Mouse (Mus musculus) cerebellum, adult 9-10 months (tissue): Measurements from ENCODE around the gene Ube4b.

Experiments
- DNase-seq: peaks from one replicate; pipeline ENCODE4 v3.0.0; 2022

The Ube4b gene

DNA sequence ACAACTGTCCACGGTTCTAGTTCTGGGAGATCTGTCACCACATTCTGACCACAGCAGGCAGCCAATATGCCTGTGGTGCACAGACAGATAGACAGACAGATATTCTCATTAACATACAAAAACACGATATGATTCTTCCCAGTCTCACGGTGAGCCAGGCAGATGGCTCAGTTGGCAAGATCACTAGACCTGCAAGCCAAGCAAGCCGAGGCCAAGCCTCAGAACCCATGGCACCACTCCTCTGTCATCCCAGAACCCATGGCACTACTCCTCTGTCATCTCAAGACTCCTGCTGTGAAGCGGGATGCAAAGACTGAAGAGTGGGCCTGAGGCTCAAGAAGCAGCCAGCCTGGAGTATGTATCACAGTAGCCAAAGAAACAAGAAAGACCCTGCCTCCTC lies 3.0 kb upstream of the Ube4b start:
- peak; percentile 94 for DNase-seq

DNA sequence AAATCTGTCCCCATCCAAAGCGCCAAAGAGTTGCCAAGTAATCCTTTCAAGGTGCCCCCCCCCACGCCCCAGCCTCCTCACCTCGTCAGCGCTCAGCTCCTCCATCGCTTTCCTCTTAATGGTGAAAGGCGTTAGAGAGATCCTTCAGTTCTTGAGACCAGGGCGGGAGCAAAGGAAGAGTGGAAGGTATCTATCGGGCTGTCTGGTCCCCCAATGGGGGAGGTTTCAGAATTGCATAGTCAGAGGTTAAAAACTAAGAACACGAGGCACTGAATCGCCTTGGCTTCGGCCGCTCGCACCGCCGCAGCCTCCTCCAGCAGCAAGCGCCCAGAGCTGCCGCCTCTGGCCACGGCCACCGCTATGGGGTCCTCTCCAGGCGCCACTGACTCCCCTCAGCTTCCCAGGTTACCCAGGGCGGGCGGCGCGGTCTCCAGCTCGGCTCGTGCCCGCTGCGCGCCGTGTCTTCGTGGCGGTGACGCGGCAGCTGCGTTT lies 702 bp downstream of the Ube4b start:
- peak; percentile 67 for DNase-seq

- DNase-seq = no peak
These were observed 1.8 kb downstream of the Ube4b start for GRCm38 (mm10) chr4:149424755-149425154.

- no peak for DNase-seq
These were observed 8.6 kb downstream of the Ube4b start for GRCm38 (mm10) chr4:149417854-149418365.

DNA sequence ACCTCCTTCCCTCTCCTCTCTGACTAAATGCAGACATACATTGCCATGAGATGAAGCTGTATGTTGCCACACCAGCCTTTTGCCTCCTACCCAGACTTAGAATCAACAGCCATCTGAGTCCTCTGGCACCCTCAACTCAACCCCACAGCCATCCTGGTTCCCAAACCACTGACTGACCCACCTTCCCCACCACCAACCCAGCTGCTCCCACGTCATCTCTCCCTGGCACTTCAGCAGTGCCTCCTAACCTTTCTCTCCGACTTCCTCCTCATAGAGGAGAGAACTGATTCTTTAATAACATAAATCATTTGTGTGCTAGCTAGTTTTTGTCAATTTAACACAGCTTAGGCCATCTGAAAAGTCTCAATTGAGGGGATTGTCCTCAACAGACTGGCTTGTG lies 9.6 kb downstream of the Ube4b start:
- no peak for DNase-seq

DNA sequence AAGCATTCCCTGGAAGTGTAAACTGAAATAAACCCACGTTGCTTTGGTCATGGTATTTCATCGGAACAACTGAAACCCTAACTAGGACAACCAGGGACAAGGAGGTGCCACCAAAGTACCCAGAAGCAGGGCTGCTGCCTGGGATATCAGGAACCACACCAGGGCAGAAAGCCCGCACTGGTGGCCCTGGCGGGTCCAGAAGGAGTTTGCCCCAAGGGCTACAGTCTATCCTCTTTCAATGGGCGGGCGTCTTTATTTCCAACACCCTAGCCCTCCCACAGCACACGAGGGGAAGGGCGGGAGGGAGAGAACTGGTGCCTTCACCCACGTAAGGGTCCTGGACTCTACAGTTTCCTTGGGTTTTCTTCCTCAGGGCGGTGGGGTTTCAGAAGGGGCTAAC lies 10.1 kb downstream of the Ube4b start:
- no peak for DNase-seq

DNA sequence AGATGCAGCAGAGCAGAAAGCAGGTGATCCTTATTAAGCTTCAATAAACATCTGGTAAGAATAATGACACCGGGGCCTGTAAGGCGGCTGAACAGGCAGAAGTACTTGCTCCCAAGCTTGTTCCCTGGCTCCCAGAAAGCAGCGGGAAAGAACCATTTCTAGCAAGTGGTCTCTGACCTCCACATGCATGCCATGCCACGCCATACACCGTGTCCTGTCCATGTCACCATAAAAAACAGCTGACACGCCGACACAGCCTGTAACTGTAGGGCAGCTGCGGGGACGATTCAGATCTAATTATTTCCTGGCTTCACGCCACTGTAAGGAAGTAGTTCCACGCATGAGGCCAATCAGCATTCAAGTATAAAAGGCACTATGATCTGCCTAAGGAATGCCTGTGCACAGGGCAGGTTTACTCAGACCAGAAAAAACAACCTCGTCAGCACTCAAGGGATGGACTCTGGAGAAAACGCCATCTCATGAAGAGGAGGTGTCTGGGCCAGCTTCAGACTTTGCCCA lies 10.8 kb downstream of the Ube4b start:
- DNase-seq = no peak

DNA sequence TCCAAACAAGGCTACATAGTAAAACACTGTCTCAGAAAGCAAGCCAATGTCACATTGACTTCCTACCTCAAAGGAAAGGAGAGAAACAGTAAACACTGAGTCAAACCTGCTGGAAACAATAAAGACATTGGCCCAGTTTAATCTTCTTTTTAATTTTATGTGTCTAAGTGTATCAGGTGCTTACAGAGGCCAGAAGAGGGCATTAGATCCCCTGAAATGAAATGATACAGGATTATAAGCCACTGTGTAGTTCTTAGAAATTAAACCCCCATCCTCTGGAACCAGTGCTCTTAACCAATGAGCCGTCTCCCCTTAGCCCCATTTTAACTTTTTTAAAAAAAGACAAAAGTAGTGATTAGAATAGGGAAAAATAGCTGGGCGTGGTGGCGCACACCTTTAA lies 12.3 kb downstream of the Ube4b start:
- no peak for DNase-seq

GRCm38 (mm10) chr4:149409759-149410158 lies 16.8 kb downstream of the Ube4b start:
- no peak for DNase-seq

- DNase-seq = no peak
These were observed 18.2 kb downstream of the Ube4b start for GRCm38 (mm10) chr4:149408331-149408730.

GRCm38 (mm10) chr4:149407461-149407860 lies 19.1 kb downstream of the Ube4b start:
- DNase-seq = no peak

- DNase-seq = no peak
These were observed 20.7 kb downstream of the Ube4b start for GRCm38 (mm10) chr4:149405713-149406443.

- no peak for DNase-seq
These were observed 21.7 kb downstream of the Ube4b start for GRCm38 (mm10) chr4:149404640-149405465.

- no peak for DNase-seq
These were observed 23.5 kb downstream of the Ube4b start for GRCm38 (mm10) chr4:149403037-149403436.

DNA sequence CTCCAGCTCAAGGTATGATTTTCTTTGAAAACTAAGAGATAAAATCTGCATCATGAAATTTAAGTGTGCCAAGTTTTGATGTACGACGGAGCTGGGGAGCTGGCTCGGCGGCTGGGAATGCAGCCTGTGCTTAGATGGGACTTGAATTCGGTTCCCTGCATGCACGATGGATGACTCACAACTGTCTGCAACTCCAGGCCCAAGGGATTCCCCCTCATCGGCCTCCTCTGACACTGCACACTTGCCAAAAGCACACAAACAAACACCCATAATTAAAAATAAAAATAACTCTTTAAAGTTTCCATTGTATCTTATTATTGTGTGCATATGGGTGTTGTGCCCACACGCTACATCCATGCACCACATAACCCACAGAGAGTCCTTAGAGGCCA lies 25.0 kb downstream of the Ube4b start:
- DNase-seq = no peak

DNA sequence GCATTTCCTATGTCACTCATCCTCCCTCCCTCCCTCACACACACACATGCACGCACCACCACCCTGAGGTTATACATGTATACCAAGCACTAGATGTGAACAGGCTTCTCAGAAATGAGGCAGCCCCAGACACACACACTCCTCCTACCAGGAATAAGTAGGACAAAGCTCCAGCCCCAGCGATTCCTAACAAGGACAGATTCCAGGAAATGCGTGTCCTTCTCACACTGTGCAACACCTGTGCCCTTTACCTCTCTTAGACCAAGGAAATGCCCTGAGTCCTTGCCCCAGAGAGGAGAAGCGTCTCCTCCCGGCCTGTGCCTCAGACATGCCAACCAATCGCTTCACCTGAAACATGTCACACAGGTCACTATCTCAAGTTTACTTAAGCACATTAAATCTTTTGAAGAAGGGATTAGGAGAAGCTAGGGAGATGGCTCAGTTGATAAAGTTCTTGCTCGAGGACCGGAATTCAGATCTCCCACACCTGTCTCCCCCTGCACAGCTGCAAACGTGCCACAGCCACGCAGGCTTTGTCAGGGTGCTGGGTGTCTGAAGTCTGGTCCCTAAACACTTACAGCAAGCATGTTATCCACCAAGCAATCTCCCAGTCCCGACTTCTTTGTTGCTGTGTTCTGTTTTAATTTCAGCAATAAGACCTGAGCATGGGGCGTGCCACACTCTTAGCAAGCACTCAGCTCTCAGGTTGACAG lies 25.5 kb downstream of the Ube4b start:
- DNase-seq = peak; percentile 74

- no peak for DNase-seq
These were observed 27.1 kb downstream of the Ube4b start for GRCm38 (mm10) chr4:149399331-149399910.

- DNase-seq = no peak
These were observed 28.3 kb downstream of the Ube4b start for GRCm38 (mm10) chr4:149398181-149398735.

- no peak for DNase-seq
These were observed 29.9 kb downstream of the Ube4b start for GRCm38 (mm10) chr4:149396433-149397306.

DNA sequence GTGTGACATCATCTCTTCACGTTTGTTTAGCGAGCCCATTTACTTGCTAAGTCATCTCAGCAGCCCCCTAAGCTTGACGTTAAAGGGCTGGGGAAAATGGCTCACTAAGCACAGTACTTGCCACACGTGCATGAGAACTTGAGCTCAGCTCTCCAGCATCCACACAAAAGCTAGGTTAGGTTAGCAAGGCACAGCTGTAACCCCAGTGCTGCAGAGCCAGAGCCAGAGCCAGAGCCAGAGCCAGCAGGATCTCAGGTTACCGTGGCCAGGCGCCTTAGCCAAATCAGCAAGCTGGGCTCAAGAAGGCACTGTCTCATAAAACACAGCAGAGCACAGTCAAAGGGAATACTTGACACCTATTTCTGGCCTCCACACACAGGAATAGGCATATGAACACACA lies 31.0 kb downstream of the Ube4b start:
- no peak for DNase-seq

DNA sequence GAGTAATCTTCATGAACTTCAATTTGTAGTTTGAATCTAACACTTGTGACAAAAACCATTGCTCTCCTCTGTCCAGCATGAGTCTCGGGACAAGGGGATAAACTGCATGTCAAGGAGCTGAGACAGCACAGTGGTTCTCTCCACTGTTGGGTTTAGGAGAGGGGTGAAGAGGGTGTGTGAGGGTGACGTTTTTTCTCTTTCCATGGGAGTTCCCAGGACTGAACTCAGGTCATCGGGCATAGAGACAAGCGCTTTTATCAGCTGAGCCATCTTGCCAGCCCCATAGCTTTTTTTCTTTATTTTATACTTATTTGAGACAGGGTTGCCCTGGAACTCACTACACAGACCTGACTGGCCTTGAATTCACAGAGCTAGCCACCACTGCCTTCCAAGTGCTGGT lies 32.3 kb downstream of the Ube4b start:
- DNase-seq = no peak
